Mouse (Mus musculus): ENCODE measurements around the gene Fry. TPM values are rescaled to one million over a fixed set of nuclear protein-coding genes. Genes with fewer than 3 reads are reported as not detected.

Fry gene
- polyA plus RNA-seq, 1 experiment from 2014 or later: 15.2 TPM

DNA sequence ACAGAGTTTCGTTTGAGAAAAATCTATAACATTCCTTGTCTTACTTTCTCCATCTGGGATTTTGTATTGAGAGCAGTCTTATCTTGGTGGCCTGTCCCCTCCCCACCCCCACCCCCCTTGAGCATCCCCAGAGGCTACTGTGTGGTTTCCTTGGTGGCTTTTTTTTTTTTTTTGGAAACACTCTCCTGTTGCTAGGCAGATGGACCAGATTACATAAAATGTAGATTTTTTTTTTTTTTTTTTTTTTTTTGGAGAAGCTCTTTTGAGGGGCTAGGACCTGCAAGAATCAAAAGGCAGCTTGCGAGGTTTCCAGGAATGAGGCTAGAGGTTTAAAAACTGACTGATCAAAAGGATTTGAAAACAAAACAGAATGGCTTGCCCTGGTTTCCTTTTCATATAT lies 48.8 kb downstream of the Fry start:
- H3K4me2 ChIP-seq (replicated peaks; ENCODE audit: low read depth, low read length): no peak overlapping the region
- H3K27me3 ChIP-seq (ENCODE audit: control insufficient read depth, insufficient read depth, low read length): no peaks in the 10 kb centered on the region
- H3K27ac ChIP-seq (ENCODE audit: low read length): no peak overlapping the region
- H3K36me3 ChIP-seq (ENCODE audit: control insufficient read depth, insufficient read depth, low read length): no peaks in the 10 kb centered on the region
- H3K4me3 ChIP-seq (ENCODE audit: low read depth, low read length): no peak overlapping the region
- H3K9me3 ChIP-seq (ENCODE audit: control insufficient read depth, low read depth, low read length): no peaks in the 10 kb centered on the region
- no peaks in the 10 kb centered on the region for H3K4me1 ChIP-seq (ENCODE audit: control insufficient read depth, insufficient read depth, low read length)
- WGBS: 63% methylated on average over 2 of the region's 2 CpGs
- no peak overlapping the region for H3K9ac ChIP-seq (replicated peaks; ENCODE audit: low read depth, low read length)
- ATAC-seq (ENCODE audit: insufficient number of reproducible peaks, insufficient read depth, low FRiP score, low read depth): no peak

DNA sequence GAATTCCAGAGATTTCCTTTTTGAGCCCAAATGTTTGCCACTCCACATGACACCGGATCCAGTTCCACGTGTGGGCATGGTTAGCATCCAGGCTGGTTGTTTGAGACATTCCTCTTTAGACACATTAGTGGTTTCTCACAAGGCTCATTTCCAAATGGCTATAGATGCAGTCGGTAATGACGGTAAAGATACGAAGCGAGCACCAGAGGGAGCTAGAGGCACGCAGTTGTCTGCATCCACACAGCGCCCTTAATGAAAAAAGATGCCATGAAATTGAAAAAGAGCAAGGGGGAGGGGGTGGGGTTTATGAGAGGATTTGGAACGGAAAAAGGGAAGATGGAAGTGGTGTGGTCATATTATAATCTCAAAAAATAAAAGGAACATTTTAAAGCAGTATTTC lies 50.3 kb downstream of the Fry start:
- Histone ChIP-seq H3K27me3 (ENCODE audit: control insufficient read depth, insufficient read depth, low read length) (no peaks in the 10 kb centered on the region), H3K9me3 (ENCODE audit: control insufficient read depth, low read depth, low read length) (no peaks in the 10 kb centered on the region), H3K27ac (ENCODE audit: low read length) (no peak overlapping the region), H3K4me2 (replicated peaks; ENCODE audit: low read depth, low read length) (no peak overlapping the region), H3K36me3 (ENCODE audit: control insufficient read depth, insufficient read depth, low read length) (no peaks in the 10 kb centered on the region), H3K4me3 (ENCODE audit: low read depth, low read length) (no peak overlapping the region), H3K9ac (replicated peaks; ENCODE audit: low read depth, low read length) (no peak overlapping the region), H3K4me1 (ENCODE audit: control insufficient read depth, insufficient read depth, low read length) (no peaks in the 10 kb centered on the region)
- ATAC-seq (ENCODE audit: insufficient number of reproducible peaks, insufficient read depth, low FRiP score, low read depth): 0 out of 2 replicates have a peak, but pooled peaks have one; percentile 51
- 3% methylated on average over 9 of the region's 9 CpGs for WGBS

DNA sequence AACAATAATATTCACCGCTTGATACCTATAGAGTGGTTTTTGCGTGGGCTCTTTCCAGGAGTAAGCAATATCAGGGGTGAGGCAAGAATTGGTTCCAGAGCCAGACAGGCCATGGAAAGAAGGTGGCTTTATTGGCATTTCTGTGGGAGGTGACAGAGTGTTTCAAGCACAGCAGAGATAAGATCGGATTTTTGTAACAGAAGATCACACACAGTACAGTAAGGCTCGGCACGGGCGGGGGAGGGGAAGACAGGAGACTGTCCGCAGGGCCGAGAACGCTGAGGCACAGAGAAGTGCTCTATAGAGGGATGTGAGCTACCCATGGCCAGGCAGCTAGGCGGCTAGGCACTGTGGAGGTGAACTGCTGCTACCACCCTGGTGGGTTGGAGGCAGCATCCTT lies 53.1 kb downstream of the Fry start:
- WGBS: 48% methylated on average over 10 of the region's 10 CpGs
- Histone ChIP-seq H3K4me3 (ENCODE audit: low read depth, low read length) (no peak overlapping the region), H3K9ac (replicated peaks; ENCODE audit: low read depth, low read length) (no peak overlapping the region), H3K27ac (ENCODE audit: low read length) (no peak overlapping the region), H3K4me2 (replicated peaks; ENCODE audit: low read depth, low read length) (no peak overlapping the region), H3K9me3 (ENCODE audit: control insufficient read depth, low read depth, low read length) (no peaks in the 10 kb centered on the region), H3K4me1 (ENCODE audit: control insufficient read depth, insufficient read depth, low read length) (no peaks in the 10 kb centered on the region), H3K27me3 (ENCODE audit: control insufficient read depth, insufficient read depth, low read length) (no peaks in the 10 kb centered on the region), H3K36me3 (ENCODE audit: control insufficient read depth, insufficient read depth, low read length) (no peaks in the 10 kb centered on the region)
- no peak for ATAC-seq (ENCODE audit: insufficient number of reproducible peaks, insufficient read depth, low FRiP score, low read depth)

DNA sequence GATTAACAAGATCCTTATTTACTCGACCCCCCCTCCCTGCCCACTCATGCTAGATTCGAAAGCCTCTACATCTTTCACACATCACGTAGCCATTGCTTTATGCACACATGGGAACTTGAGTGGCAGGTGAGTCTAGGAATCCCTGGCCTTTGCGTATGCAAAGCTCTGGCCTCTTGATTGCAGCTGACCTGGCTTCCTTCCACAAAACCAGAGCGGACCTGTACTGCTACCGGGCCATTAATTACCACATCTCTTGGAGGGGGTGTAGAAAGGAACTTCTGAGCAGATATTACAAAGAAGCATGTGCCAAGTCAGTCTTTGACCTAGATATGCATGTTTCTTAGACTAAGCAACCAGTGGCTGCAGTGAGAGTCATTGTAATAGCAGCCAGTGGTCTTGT lies 55.4 kb downstream of the Fry start:
- Histone ChIP-seq H3K9me3 (ENCODE audit: control insufficient read depth, low read depth, low read length) (no peaks in the 10 kb centered on the region), H3K27ac (ENCODE audit: low read length) (no peak overlapping the region), H3K4me3 (ENCODE audit: low read depth, low read length) (no peak overlapping the region), H3K36me3 (ENCODE audit: control insufficient read depth, insufficient read depth, low read length) (no peaks in the 10 kb centered on the region), H3K4me2 (replicated peaks; ENCODE audit: low read depth, low read length) (no peak overlapping the region), H3K4me1 (ENCODE audit: control insufficient read depth, insufficient read depth, low read length) (no peaks in the 10 kb centered on the region), H3K27me3 (ENCODE audit: control insufficient read depth, insufficient read depth, low read length) (no peaks in the 10 kb centered on the region), H3K9ac (replicated peaks; ENCODE audit: low read depth, low read length) (no peak overlapping the region)
- no peak for ATAC-seq (ENCODE audit: insufficient number of reproducible peaks, insufficient read depth, low FRiP score, low read depth)
- WGBS: 65% methylated on average over 6 of the region's 6 CpGs

DNA sequence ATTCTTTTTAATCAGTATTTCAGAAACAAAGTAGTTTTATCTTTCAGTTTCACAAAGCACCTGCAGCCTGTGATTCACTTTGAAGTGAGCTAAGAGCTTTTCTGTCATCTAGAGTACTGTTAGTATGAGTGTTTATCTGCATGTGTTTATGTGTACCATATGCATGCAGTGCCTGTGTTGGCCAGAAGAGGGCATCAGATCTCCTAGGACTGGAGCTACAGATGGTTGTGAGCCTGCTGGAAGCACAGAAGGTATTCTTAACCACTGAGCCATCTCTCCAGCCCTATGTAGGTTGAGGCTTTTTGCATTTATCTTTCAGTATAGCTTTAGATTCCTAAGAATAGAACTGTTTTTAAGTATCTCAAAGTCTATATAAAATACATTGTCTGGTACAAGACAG lies 56.5 kb downstream of the Fry start:
- H3K9me3 ChIP-seq (ENCODE audit: control insufficient read depth, low read depth, low read length): no peaks in the 10 kb centered on the region
- no peaks in the 10 kb centered on the region for H3K36me3 ChIP-seq (ENCODE audit: control insufficient read depth, insufficient read depth, low read length)
- no peak overlapping the region for H3K4me2 ChIP-seq (replicated peaks; ENCODE audit: low read depth, low read length)
- H3K27ac ChIP-seq (ENCODE audit: low read length): no peak overlapping the region
- no peaks in the 10 kb centered on the region for H3K4me1 ChIP-seq (ENCODE audit: control insufficient read depth, insufficient read depth, low read length)
- no peak overlapping the region for H3K4me3 ChIP-seq (ENCODE audit: low read depth, low read length)
- H3K27me3 ChIP-seq (ENCODE audit: control insufficient read depth, insufficient read depth, low read length): no peaks in the 10 kb centered on the region
- no peak for ATAC-seq (ENCODE audit: insufficient number of reproducible peaks, insufficient read depth, low FRiP score, low read depth)
- no peak overlapping the region for H3K9ac ChIP-seq (replicated peaks; ENCODE audit: low read depth, low read length)

DNA sequence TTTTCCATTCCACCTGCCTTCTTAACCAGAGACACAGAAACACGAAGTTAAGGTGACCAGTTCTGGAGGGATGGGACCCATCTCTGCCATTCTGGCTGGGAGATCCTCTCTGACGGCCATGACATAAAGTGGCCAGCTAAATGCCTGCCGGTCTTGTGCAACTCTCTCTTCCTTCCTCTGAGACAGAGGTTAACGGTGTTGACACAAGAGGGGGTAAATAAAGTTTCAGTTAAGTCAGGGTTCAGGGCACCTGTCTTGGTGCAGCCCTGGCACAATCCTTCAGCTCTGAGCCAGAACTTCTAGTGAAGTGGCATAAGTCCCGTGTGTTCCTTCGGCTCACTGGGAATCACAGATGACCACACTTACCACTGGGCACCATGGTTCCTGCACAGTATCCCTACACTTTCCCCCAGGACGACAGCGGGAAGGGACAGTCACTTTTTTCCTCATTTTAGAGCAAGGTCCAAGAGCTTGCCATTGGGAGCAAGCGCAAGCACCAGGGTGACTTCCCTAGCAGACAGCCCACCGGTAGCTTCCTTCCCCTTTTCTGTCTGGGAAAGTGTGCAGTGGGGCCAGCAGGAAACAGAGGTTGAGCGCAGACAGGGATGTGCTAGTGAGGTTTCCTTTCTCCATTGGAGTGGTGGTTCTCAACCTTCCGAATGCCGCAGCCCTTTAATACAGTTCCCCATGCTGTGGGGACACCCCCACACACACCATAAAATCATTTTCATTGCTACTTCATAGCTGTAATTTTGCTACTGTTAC lies 58.0 kb downstream of the Fry start:
- Histone ChIP-seq H3K27ac (ENCODE audit: low read length) (no peak overlapping the region), H3K4me2 (replicated peaks; ENCODE audit: low read depth, low read length) (no peak overlapping the region), H3K9me3 (ENCODE audit: control insufficient read depth, low read depth, low read length) (no peaks in the 10 kb centered on the region), H3K36me3 (ENCODE audit: control insufficient read depth, insufficient read depth, low read length) (no peaks in the 10 kb centered on the region), H3K27me3 (ENCODE audit: control insufficient read depth, insufficient read depth, low read length) (no peaks in the 10 kb centered on the region), H3K9ac (replicated peaks; ENCODE audit: low read depth, low read length) (no peak overlapping the region), H3K4me1 (ENCODE audit: control insufficient read depth, insufficient read depth, low read length) (no peaks in the 10 kb centered on the region), H3K4me3 (ENCODE audit: low read depth, low read length) (no peak overlapping the region)
- WGBS: 76% methylated on average over 13 of the region's 13 CpGs
- no peak for ATAC-seq (ENCODE audit: insufficient number of reproducible peaks, insufficient read depth, low FRiP score, low read depth)

DNA sequence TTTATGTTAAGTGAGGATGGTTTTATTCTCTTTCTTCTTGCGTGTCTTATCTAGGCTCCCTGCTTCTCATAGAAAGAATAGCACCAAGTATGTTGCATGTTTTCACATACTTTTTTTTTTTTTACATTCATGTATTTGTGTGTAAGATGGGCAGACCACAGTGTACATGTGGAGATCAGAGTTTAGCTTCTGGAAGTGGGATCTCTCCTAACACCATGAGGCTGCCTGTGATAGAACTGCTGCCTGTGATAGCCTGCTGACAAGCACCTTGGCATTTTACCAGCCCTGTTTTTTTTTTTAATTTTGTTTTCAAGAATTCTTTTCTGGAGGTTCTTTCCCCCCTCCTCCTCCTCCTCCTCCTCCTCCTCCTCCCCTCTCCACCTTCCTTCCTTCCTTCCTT lies 59.3 kb downstream of the Fry start:
- Histone ChIP-seq H3K4me2 (replicated peaks; ENCODE audit: low read depth, low read length) (no peak overlapping the region), H3K9ac (replicated peaks; ENCODE audit: low read depth, low read length) (no peak overlapping the region), H3K27me3 (ENCODE audit: control insufficient read depth, insufficient read depth, low read length) (no peaks in the 10 kb centered on the region), H3K9me3 (ENCODE audit: control insufficient read depth, low read depth, low read length) (no peaks in the 10 kb centered on the region), H3K27ac (ENCODE audit: low read length) (no peak overlapping the region), H3K4me1 (ENCODE audit: control insufficient read depth, insufficient read depth, low read length) (no peaks in the 10 kb centered on the region), H3K4me3 (ENCODE audit: low read depth, low read length) (no peak overlapping the region), H3K36me3 (ENCODE audit: control insufficient read depth, insufficient read depth, low read length) (no peaks in the 10 kb centered on the region)
- no peak for ATAC-seq (ENCODE audit: insufficient number of reproducible peaks, insufficient read depth, low FRiP score, low read depth)
- whole genome bisulfite sequencing: 85% methylated on average over 1 of the region's 1 CpGs

DNA sequence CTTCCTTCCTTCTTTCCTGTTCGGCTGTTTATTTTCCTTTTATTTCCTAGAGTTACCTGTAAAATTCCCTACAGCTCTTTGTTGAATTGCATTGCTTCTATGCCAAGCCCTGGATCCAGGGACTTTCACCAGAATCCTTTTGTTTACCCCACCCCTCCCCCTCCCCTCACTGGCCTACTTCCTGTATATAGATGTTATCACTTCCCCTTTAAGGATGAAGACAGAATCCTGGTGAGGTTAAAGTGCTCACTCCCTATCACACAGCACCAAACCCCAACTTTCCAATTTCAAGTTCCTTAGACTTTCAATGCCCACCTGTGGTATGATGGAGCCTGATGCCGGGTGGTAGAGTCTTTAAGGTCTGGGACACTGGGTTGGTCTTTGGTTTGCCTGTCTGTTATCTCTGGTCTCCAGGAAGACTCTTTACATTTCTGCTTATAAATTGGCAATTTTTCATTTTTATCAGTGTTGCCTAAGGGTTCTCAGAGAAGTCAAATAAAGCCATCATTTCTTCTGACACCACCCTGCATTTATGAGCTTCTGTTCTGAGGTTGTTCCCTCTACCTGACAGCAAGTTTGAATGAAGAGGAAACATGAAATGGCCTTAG lies 59.9 kb downstream of the Fry start:
- no peak for ATAC-seq (ENCODE audit: insufficient number of reproducible peaks, insufficient read depth, low FRiP score, low read depth)
- Histone ChIP-seq H3K4me3 (ENCODE audit: low read depth, low read length) (no peak overlapping the region), H3K9ac (replicated peaks; ENCODE audit: low read depth, low read length) (no peak overlapping the region), H3K27ac (ENCODE audit: low read length) (no peak overlapping the region), H3K4me2 (replicated peaks; ENCODE audit: low read depth, low read length) (no peak overlapping the region), H3K4me1 (ENCODE audit: control insufficient read depth, insufficient read depth, low read length) (no peaks in the 10 kb centered on the region), H3K36me3 (ENCODE audit: control insufficient read depth, insufficient read depth, low read length) (no peaks in the 10 kb centered on the region), H3K9me3 (ENCODE audit: control insufficient read depth, low read depth, low read length) (no peaks in the 10 kb centered on the region), H3K27me3 (ENCODE audit: control insufficient read depth, insufficient read depth, low read length) (no peaks in the 10 kb centered on the region)
- 76% methylated on average over 2 of the region's 2 CpGs for WGBS

All from stomach, embryonic 14.5 days (tissue).